Mouse (Mus musculus) monocyte, adult 59 days (primary cell): ENCODE data around the gene Pum1. TPM values are rescaled to one million over a fixed set of nuclear protein-coding genes. Genes with fewer than 3 reads are reported as not detected.

Experiments used
- total RNA-seq, 2 experiments: library from RNA; stranded (reverse); gene quantifications; one replicate each; pipeline ENCODE4 v1.2.4; 2023

Gene Pum1
- total RNA-seq, result 100 to 1,000 TPM in 1 of 2 experiments, 10 to 100 TPM in 1; 85.0 to 103 TPM

GRCm38 (mm10) chr4:130662979-130663725, at the start of gene Pum1:
Gene Pum1, plus strand, starts transcription at chr4:130663321.

GRCm38 (mm10) chr4:130792376-130793179, 129.5 kb downstream of the Pum1 start, which contains the start of gene Sdc3:
Gene Sdc3, plus strand, starts transcription at chr4:130792537.

Other genes starting within 250 kb of the Pum1 start
- gene Nkain1, start 89.1 kb upstream of the Pum1 start, total RNA-seq, result not detected
- gene Sdc3, start 129.2 kb downstream of the Pum1 start, total RNA-seq, result 100 to 1,000 TPM; 245 to 282 TPM
- gene Laptm5, start 249.8 kb downstream of the Pum1 start, total RNA-seq, result 1,000 to 10,000 TPM; 1,776 to 1,785 TPM